Mouse (Mus musculus): ENCODE measurements around the gene Vmn1r199.
"Not testable (repeated sequence)": the region's sequence is repeated elsewhere in the genome, so short reads cannot be mapped to it uniquely, and the experiment has no call there.

Vmn1r199 gene

DNA sequence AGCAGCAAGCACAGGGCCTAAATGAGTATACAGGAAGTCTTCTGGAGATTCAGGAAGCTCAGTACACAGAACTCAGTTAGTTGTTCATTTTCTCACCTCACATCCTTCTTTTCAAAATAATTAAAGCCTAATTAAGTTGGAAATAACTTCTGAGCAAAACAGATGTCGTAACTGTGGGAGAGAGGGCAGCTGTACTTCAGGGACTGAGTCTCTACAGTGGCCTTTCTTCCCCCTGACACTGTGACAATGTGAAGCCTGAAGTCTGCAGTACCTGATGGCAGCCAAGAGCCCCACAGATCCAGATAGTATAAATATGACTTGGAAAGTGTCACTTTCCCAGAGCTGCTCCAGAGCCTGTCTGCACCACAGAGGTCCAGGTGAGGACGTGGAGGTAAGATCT lies at the start of gene Vmn1r199:
Vmn1r199 (plus strand) TSS at position 301 of the 400 bp plus-strand sequence.
- DNase-seq, result no peak

DNA sequence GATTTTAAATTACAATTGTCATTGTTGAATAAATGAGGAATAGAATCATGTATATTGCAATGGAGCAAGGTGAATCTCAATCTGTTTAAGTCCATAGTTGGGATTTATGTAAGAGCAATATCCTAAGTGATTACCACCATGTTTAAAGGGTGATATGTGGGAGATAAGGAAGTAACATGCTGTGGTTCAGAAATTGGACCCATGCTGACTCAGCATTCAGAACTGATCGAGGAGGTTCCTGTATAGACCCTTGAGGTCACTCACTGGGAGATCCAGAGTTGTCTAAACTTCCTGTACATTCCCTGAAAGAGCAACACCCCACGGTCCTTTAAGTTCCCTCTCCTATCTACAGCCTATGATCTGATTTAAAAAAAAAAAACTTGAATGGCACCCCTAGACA lies 46.3 kb upstream of the Vmn1r199 start:
- no peak for DNase-seq

DNA sequence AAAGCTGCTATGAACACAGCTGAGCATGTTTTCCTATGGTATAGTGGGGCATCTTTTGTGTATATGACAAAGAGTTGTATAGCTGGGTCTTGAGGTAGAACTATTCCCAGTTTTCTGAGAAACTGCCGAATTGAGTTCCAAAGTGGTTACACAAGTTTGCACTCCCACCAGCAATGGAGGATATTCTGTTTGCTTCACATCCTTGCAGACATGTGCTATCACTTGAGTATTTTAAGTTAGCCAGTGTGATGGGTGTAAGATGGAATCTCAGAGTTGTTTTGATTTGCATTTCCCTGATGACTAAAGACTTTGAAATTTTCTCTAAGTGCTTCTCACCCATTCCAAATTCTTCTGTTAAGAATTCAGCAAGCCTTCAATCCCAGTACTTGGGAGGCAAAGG lies 44.1 kb upstream of the Vmn1r199 start:
- no peak for DNase-seq

DNA sequence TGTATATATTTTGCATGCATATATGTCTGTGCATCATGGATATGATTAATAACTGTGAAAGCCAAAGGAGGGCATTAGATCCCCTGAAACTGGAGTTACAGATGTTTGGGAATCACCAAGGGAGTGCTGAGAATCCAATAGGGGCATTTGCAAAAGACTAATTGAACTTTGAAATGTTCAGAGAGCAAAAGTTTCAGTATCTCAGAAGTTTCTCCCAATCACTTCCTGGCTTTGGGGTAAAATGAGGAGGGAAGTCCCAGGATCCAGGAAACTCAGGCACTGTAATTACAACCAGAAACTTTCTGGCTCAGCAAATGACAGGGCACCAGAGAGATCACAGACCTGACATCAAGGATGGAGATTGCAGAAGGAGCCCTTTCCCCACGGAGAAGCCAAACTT lies 29.6 kb upstream of the Vmn1r199 start, which contains the start of gene Vmn1r198:
Vmn1r198 (plus strand) TSS at position 301 of the 400 bp plus-strand sequence.
- no peak for DNase-seq

DNA sequence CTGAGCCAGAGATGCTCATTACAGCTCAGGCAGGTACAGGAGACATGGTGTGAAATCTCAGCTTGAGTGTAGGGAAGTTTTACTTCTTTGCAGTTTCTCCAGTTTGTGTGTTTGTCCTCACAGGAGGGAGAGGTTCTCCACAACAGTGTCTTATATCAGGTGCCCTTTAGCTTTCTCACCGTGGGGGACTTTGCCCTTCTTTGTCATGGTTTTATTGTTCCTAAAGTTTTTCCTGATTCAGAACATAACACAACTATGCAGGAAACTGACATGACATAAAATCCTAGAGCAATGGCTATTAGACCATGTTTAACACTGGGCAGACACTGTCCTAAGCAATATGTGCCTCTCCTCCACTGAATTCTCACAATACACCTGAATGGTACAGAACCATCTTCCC lies 28.8 kb upstream of the Vmn1r199 start:
- DNase-seq, result no peak

- DNase-seq, result not testable (repeated sequence)
Observed at GRCm38 (mm10) chr13:22381128-22381527, 1.5 kb downstream of the Vmn1r199 start.

- DNase-seq, result no peak
Observed at GRCm38 (mm10) chr13:22383401-22383800, 3.8 kb downstream of the Vmn1r199 start.

DNA sequence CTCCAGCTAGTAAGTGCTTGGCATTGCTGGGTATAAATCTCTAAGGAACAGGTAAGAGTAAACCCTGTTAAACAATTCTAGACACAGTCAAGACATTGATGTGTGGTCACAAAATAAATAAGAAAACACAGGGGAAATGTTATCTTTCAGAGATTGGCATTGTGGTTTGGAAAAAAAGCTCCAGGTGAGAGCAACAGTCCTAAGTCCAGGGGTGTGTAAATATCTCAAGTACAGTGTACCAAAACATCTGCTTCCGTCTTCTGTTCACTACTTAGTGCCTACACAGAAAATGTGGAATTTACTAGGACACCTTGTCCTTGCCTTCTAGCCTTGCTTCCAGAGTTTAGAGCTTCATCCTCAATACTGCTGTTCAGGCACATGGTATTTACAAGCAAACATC lies 7.4 kb downstream of the Vmn1r199 start:
- no peak for DNase-seq

DNA sequence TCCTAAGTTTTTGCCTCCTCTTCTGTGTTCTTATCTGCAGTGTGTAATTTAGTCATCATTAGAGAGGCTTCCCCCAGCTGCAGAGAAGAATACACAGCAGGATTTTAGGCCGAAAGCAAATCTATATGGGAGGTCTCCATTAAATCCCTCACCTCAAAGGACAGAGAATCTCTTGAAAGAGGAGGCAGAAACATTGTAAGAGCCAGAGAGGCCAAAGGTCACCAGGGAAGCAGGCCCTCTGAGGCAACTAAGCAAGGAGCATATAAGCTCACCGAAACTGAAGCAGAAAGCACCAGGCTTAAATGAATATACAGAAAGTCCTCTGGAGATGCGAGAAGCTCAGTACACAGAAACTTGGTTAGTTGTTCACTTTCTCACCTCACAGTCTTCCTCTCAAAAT lies 10.5 kb downstream of the Vmn1r199 start, which contains the start of gene Vmn1r200:
Vmn1r200 (plus strand) TSS at position 301 of the 400 bp plus-strand sequence.
- DNase-seq, result no peak

DNA sequence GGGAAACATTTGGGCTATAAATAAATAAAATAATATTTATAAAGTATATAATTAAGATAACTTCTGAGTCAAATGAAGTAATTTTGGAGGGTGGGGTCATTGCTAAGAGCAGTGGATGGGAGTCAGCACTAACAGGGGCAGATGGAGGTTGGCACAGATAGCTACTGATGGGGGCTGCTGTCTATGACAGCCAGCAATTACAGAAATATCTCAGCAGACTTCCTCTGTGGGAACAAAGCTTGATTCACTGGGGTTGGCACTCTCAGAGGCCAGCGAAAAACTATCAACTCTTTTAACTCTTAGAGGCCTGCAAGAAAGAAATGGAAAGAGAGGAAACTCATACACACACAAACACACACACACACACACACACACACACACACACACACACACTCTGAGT lies 23.4 kb downstream of the Vmn1r199 start:
- no peak for DNase-seq
